Mouse (Mus musculus): ENCODE measurements at regions not wholly inside any gene's neighbourhood (a gene's known extent, or its start where the extent isn't known, plus 50 kb on each side); places are given as distances from the start of the nearest gene placed in this dataset.

DNA sequence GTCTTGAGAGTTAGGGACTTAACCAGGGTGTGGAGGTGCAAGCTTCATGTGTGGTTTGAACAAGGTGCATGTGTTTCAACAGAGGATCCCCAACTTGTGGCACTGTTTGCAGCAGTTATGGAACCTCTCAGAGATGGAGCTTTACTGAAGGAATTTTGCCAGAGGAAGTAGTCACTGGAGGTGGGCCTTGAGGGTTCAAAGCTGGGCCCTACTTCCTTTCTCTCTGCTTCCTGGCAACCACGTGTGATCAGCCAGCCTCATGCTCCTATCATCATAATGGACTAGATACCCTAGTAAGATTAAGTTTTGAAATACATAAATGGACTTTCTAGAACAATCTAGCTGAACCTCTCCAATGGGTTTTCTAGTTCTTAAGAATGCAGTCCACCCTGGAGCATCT, 125.2 kb downstream of the Psmg1 start:
- Histone ChIP-seq H3K27me3 (ENCODE audit: control insufficient read depth, insufficient read depth, low read length) (no peaks in the 10 kb centered on the region), H3K79me2 (ENCODE audit: control insufficient read depth, insufficient read depth, low read length) (no peaks in the 10 kb centered on the region), H3K27ac (replicated peaks; ENCODE audit: insufficient read depth, low read depth, low read length) (no peak overlapping the region), H3K36me3 (ENCODE audit: control insufficient read depth, insufficient read depth, low read length) (no peaks in the 10 kb centered on the region), H3K4me3 (ENCODE audit: insufficient read depth, low read depth, low read length) (no peak overlapping the region), H3K9ac (ENCODE audit: low read depth, low read length) (no peak overlapping the region), H3K4me1 (ENCODE audit: control insufficient read depth, insufficient read depth, low read length) (peaks cover 8% of the 10 kb centered on the region)
- DNase-seq (ENCODE audit: extremely low read depth, low read depth, low spot score), result no peak
- no peak for TF ChIP-seq CTCF (IDR thresholded peaks at IDR 0.05; ENCODE audit: low read depth, low read length)
- no peak for TF ChIP-seq POLR2A (IDR thresholded peaks at IDR 0.05; ENCODE audit: extremely low read depth, insufficient read depth, low read length)
- WGBS, result 85% methylated on average over 1 of the region's 1 CpGs

DNA sequence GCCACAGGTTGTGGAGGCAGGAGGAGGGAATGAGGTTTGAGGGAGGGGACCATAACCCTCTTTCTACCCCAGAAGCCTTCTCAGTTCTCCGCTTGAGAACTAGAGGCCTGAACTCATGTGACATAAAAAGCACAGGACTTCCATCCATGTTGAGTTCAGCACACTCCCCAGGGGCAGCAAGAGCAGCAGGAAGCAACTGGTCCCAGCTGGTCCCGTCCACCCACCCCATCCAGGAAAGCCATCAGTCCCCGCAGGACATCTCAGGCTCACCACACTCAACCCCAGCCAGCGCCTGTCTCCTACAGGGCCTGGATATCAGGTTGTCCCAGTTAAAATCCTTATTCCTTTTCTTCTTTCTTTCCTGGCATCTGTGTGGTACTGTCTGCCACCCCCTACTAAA, 126.1 kb downstream of the Psmg1 start:
- Histone ChIP-seq H3K27me3 (ENCODE audit: control insufficient read depth, insufficient read depth, low read length) (no peaks in the 10 kb centered on the region), H3K4me1 (ENCODE audit: control insufficient read depth, insufficient read depth, low read length) (peaks cover 8% of the 10 kb centered on the region), H3K4me3 (ENCODE audit: insufficient read depth, low read depth, low read length) (no peak overlapping the region), H3K79me2 (ENCODE audit: control insufficient read depth, insufficient read depth, low read length) (no peaks in the 10 kb centered on the region), H3K9ac (ENCODE audit: low read depth, low read length) (no peak overlapping the region), H3K27ac (replicated peaks; ENCODE audit: insufficient read depth, low read depth, low read length) (no peak overlapping the region), H3K36me3 (ENCODE audit: control insufficient read depth, insufficient read depth, low read length) (no peaks in the 10 kb centered on the region)
- no peak for DNase-seq (ENCODE audit: extremely low read depth, low read depth, low spot score)
- TF ChIP-seq POLR2A (IDR thresholded peaks at IDR 0.05; ENCODE audit: extremely low read depth, insufficient read depth, low read length), result no peak
- TF ChIP-seq CTCF (IDR thresholded peaks at IDR 0.05; ENCODE audit: low read depth, low read length), result no peak
- WGBS, result 89% methylated on average over 4 of the region's 4 CpGs

GRCm38 (mm10) chr16:95864106-95864505, 126.7 kb downstream of the Psmg1 start:
- H3K4me1 ChIP-seq (ENCODE audit: control insufficient read depth, insufficient read depth, low read length), result peaks cover 8% of the 10 kb centered on the region
- no peak overlapping the region for H3K4me3 ChIP-seq (ENCODE audit: insufficient read depth, low read depth, low read length)
- H3K79me2 ChIP-seq (ENCODE audit: control insufficient read depth, insufficient read depth, low read length), result no peaks in the 10 kb centered on the region
- H3K27me3 ChIP-seq (ENCODE audit: control insufficient read depth, insufficient read depth, low read length), result no peaks in the 10 kb centered on the region
- H3K9ac ChIP-seq (ENCODE audit: low read depth, low read length), result no peak overlapping the region
- DNase-seq (ENCODE audit: extremely low read depth, low read depth, low spot score), result no peak
- WGBS, result 93% methylated on average over 13 of the region's 13 CpGs
- no peak overlapping the region for H3K27ac ChIP-seq (replicated peaks; ENCODE audit: insufficient read depth, low read depth, low read length)
- H3K36me3 ChIP-seq (ENCODE audit: control insufficient read depth, insufficient read depth, low read length), result no peaks in the 10 kb centered on the region
- TF ChIP-seq CTCF (IDR thresholded peaks at IDR 0.05; ENCODE audit: low read depth, low read length) (no peak), POLR2A (IDR thresholded peaks at IDR 0.05; ENCODE audit: extremely low read depth, insufficient read depth, low read length) (no peak)

- Histone ChIP-seq H3K9ac (ENCODE audit: low read depth, low read length) (no peak overlapping the region), H3K4me1 (ENCODE audit: control insufficient read depth, insufficient read depth, low read length) (peaks cover 8% of the 10 kb centered on the region), H3K36me3 (ENCODE audit: control insufficient read depth, insufficient read depth, low read length) (no peaks in the 10 kb centered on the region), H3K27ac (replicated peaks; ENCODE audit: insufficient read depth, low read depth, low read length) (no peak overlapping the region), H3K27me3 (ENCODE audit: control insufficient read depth, insufficient read depth, low read length) (no peaks in the 10 kb centered on the region), H3K79me2 (ENCODE audit: control insufficient read depth, insufficient read depth, low read length) (no peaks in the 10 kb centered on the region), H3K4me3 (ENCODE audit: insufficient read depth, low read depth, low read length) (no peak overlapping the region)
- TF ChIP-seq POLR2A (IDR thresholded peaks at IDR 0.05; ENCODE audit: extremely low read depth, insufficient read depth, low read length), result no peak
- TF ChIP-seq CTCF (IDR thresholded peaks at IDR 0.05; ENCODE audit: low read depth, low read length), result no peak
- no peak for DNase-seq (ENCODE audit: extremely low read depth, low read depth, low spot score)
- WGBS, result 88% methylated on average over 4 of the region's 4 CpGs
Observed at GRCm38 (mm10) chr16:95863565-95863964, 127.2 kb downstream of the Psmg1 start.

- H3K27ac ChIP-seq (replicated peaks; ENCODE audit: insufficient read depth, low read depth, low read length), result peak overlapping the region; percentile 87
- peaks cover 8% of the 10 kb centered on the region for H3K4me1 ChIP-seq (ENCODE audit: control insufficient read depth, insufficient read depth, low read length)
- H3K36me3 ChIP-seq (ENCODE audit: control insufficient read depth, insufficient read depth, low read length), result no peaks in the 10 kb centered on the region
- H3K27me3 ChIP-seq (ENCODE audit: control insufficient read depth, insufficient read depth, low read length), result no peaks in the 10 kb centered on the region
- no peak for DNase-seq (ENCODE audit: extremely low read depth, low read depth, low spot score)
- no peaks in the 10 kb centered on the region for H3K79me2 ChIP-seq (ENCODE audit: control insufficient read depth, insufficient read depth, low read length)
- 74% methylated on average over 3 of the region's 3 CpGs for WGBS
- no peak for TF ChIP-seq POLR2A (IDR thresholded peaks at IDR 0.05; ENCODE audit: extremely low read depth, insufficient read depth, low read length)
- TF ChIP-seq CTCF (IDR thresholded peaks at IDR 0.05; ENCODE audit: low read depth, low read length), result no peak
- H3K4me3 ChIP-seq (ENCODE audit: insufficient read depth, low read depth, low read length), result no peak overlapping the region
- H3K9ac ChIP-seq (ENCODE audit: low read depth, low read length), result no peak overlapping the region
Observed at GRCm38 (mm10) chr16:95862621-95863020, 128.1 kb downstream of the Psmg1 start.

GRCm38 (mm10) chr16:95861231-95861690, 129.5 kb downstream of the Psmg1 start:
- no peak overlapping the region for H3K9ac ChIP-seq (ENCODE audit: low read depth, low read length)
- no peaks in the 10 kb centered on the region for H3K36me3 ChIP-seq (ENCODE audit: control insufficient read depth, insufficient read depth, low read length)
- H3K4me1 ChIP-seq (ENCODE audit: control insufficient read depth, insufficient read depth, low read length), result peaks cover 8% of the 10 kb centered on the region
- TF ChIP-seq POLR2A (IDR thresholded peaks at IDR 0.05; ENCODE audit: extremely low read depth, insufficient read depth, low read length), result no peak
- DNase-seq (ENCODE audit: extremely low read depth, low read depth, low spot score), result peak; percentile 58
- no peaks in the 10 kb centered on the region for H3K27me3 ChIP-seq (ENCODE audit: control insufficient read depth, insufficient read depth, low read length)
- H3K4me3 ChIP-seq (ENCODE audit: insufficient read depth, low read depth, low read length), result no peak overlapping the region
- WGBS, result 84% methylated on average over 12 of the region's 12 CpGs
- H3K27ac ChIP-seq (replicated peaks; ENCODE audit: insufficient read depth, low read depth, low read length), result peak overlapping the region; percentile 56
- no peaks in the 10 kb centered on the region for H3K79me2 ChIP-seq (ENCODE audit: control insufficient read depth, insufficient read depth, low read length)
